Mouse (Mus musculus): Measurements from ENCODE around the gene Hsp90ab1. TPM values are rescaled to one million over a fixed set of nuclear protein-coding genes. Genes with fewer than 3 reads are reported as not detected.

Gene Hsp90ab1
- polyA plus RNA-seq, 1 experiment: 635 TPM

- no peak for DNase-seq (ENCODE audit: low spot score)
These were observed 30.0 kb downstream of the Hsp90ab1 start for GRCm38 (mm10) chr17:45543115-45543514.

- no peak for DNase-seq (ENCODE audit: low spot score)
These were observed 30.4 kb downstream of the Hsp90ab1 start for GRCm38 (mm10) chr17:45542705-45543104.

GRCm38 (mm10) chr17:45542129-45542528, 30.9 kb downstream of the Hsp90ab1 start:
- no peak for DNase-seq (ENCODE audit: low spot score)

- DNase-seq (ENCODE audit: low spot score): no peak
These were observed 33.4 kb downstream of the Hsp90ab1 start for GRCm38 (mm10) chr17:45539664-45540063.

DNA sequence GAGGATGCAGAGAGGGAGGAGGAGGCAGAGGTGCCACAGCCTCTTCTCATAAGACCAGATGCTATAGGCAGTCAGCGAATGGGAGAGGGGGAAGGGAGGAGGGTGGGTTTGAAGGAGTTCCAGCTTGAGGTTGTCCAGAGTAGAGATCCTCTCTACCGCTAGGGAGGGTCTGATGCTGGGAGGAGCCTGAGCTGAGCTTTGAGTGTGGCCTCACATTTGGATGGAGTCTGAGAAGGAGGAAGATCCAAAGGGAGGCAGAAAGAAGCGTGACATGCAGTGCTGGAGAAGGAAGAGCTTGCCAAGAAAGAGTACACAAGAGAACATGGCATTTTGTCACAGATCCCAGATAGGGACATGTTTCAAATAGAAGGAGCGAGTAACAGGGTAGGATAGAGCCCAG, 34.7 kb downstream of the Hsp90ab1 start:
- no peak for DNase-seq (ENCODE audit: low spot score)

GRCm38 (mm10) chr17:45536264-45536663, 36.8 kb downstream of the Hsp90ab1 start:
- DNase-seq (ENCODE audit: low spot score): no peak

DNA sequence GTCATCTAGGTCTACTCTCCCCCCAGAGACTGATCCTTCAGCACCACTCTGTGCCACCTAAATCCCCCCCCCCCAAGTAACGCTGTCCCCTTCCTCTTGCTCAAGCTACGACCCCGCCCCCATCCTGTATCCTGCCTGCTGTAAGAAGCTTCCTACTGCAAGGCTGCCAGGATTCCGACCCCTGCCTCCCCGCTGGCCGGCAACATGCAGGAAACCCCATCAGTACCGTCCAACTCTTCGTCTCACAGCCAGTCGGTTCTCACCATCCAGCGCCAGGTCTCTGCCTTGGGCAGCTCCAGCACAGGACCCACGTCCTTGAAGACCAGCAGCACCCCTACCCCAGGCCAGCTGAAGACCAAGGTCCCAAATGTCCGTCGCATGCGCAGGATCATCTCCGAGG, 40.2 kb downstream of the Hsp90ab1 start:
- no peak for DNase-seq (ENCODE audit: low spot score)

DNA sequence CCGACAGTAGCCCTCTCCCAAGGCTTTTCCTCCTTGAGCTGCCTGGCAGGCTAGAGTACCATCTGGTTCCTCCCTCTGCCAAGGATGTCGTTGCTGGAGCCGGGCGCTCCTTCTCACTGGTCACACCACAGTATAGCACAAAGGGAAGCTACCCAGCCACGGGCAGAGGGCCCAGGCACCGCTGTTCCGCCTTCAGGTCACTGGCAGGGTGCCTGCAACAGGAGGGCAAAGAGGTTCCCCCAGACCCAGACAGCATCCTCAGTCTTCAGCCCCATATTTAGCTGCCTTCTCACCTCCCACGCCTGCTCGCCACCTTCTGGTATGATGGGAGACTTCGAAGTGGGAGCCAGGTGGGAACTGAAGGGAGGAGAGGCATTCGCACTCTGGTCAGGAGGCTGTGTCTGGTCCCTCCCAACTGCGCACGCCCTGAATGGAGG, 42.7 kb downstream of the Hsp90ab1 start:
- DNase-seq (ENCODE audit: low spot score): no peak

GRCm38 (mm10) chr17:45526571-45526970, 46.5 kb downstream of the Hsp90ab1 start:
- DNase-seq (ENCODE audit: low spot score): no peak

DNA sequence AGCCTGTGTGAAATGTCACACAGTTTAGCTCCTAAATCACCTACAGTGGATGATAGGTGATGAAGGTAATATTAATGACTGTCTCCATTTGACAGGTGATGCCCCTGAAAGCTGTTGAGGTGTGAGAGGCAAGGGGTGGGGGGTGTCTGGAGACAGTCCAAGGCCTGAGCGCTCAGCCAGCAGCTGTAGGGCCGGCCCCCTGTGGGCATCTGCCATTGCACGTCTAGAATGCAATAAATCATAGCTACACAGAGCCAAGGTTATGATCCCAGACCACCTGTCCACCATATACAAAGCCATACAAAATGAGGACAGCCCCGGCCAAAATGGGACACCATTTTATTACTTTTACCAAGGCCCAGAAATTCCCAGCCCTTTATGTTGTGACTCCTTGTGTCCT, 48.1 kb downstream of the Hsp90ab1 start:
- no peak for DNase-seq (ENCODE audit: low spot score)

- DNase-seq (ENCODE audit: low spot score): no peak
These were observed 49.8 kb downstream of the Hsp90ab1 start, which contains the start of gene Tcte1 for GRCm38 (mm10) chr17:45523263-45523662. Tcte1 (plus strand) TSS chr17:45523434.

DNA sequence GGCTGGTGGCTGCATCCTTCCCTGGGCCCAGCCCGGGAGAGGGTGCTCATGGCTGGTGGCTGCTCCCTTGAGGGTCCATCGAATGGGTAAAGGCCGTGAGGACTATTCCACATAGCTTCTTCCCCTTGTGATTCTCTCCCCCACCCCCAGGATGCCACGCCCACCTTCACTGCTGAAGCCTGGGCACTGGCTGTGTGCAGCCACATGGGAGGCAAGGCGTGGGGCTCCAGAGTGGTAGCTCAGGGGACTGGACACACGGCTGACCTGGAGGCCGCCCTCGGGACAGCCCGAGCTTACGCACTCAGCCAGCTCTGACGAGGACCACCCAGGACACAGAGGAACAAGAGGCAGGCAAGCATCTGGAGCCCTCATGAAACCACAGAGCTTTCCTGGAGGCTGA, 52.9 kb downstream of the Hsp90ab1 start:
- DNase-seq (ENCODE audit: low spot score): no peak

DNA sequence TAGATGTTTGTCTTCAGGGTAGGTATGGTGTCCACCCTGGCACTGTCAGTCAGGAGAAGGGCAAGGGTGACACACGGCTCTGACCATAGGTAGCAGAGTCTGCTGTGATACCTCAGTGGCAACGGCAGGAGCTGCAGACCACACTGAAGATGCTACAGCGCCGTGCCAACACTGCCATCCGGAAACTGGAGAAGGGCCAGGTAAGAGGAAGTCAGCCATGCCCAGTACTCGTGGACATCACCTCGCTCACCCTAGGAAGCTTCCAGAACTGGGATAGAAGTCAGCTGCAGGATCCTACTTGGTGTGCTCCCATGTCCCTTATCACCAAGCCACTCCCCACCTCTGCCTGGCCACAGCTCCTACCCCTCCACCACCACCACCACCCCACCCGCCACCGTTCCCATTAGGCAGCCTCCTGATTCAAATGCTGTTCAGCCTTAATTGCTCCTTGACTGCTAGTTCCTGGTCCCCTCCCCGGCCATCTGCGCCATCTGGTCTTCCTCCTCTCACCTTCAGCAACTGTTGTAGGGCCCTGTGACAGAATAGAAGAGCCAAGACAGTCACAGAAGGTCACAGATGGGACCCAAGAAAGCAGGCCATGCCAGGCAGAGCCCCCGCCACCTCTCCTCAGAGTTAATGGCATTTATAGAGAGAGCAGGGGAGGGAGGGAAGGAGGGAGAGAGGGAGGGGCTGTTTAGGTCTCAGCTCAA, 54.1 kb downstream of the Hsp90ab1 start:
- DNase-seq (ENCODE audit: low spot score): no peak

Other genes starting within 250 kb of the Hsp90ab1 start
- 20.3 and 24.9 TPM in 2 replicates for gene Cdc5l, start 139.5 kb downstream of the Hsp90ab1 start, polyA plus RNA-seq (2012; rRNA removed)
- gene Spats1, start 97.9 kb downstream of the Hsp90ab1 start, polyA plus RNA-seq (2012; rRNA removed): 0.14 TPM in 1 of 2 replicates, not detected in the other
- 10.2 TPM in 2 replicates for gene Aars2, start 66.4 kb downstream of the Hsp90ab1 start, polyA plus RNA-seq (2012; rRNA removed)
- 0.01 TPM in 1 of 2 replicates, not detected in the other for gene Tcte1, start 49.8 kb downstream of the Hsp90ab1 start, polyA plus RNA-seq (2012; rRNA removed)
- gene Tmem151b, start 23.6 kb downstream of the Hsp90ab1 start, polyA plus RNA-seq (2012; rRNA removed): 0.51 and 0.81 TPM in 2 replicates
- gene Nfkbie, start 17.6 kb downstream of the Hsp90ab1 start, polyA plus RNA-seq (2012; rRNA removed): 5.7 and 6.1 TPM in 2 replicates
- gene Slc35b2, start 9.4 kb downstream of the Hsp90ab1 start, polyA plus RNA-seq (2012; rRNA removed): 62.3 and 69.4 TPM in 2 replicates
- gene Slc29a1, start 26.3 kb upstream of the Hsp90ab1 start, polyA plus RNA-seq (2012; rRNA removed): 210 and 219 TPM in 2 replicates
- 0.31 and 0.84 TPM in 2 replicates for gene Mymx, start 28.8 kb upstream of the Hsp90ab1 start, polyA plus RNA-seq (2012; rRNA removed)
- 2.3 and 2.7 TPM in 2 replicates for gene Capn11, start 86.1 kb upstream of the Hsp90ab1 start, polyA plus RNA-seq (2012; rRNA removed)
- 100 and 106 TPM in 2 replicates for gene Mrpl14, start 113.1 kb upstream of the Hsp90ab1 start, polyA plus RNA-seq (2012; rRNA removed)
- gene Tmem63b, start 113.6 kb upstream of the Hsp90ab1 start, polyA plus RNA-seq (2012; rRNA removed): 73.6 and 76.5 TPM in 2 replicates
- not detected in 2 replicates for gene 1600014C23Rik, start 160.6 kb upstream of the Hsp90ab1 start, polyA plus RNA-seq (2012; rRNA removed)